Mouse (Mus musculus) heart, adult 18-20 months (tissue): ENCODE measurements around the gene Tmem145. TPM values are rescaled to one million over a fixed set of nuclear protein-coding genes. Genes with fewer than 3 reads are reported as not detected.

Experiments used
- DNase-seq, 2 experiments: peaks; one replicate each; pipeline ENCODE4 v3.0.0; 2021 to 2022; ENCODE audit warnings: mixed read lengths in 1 of 2
- total RNA-seq, 2 experiments: library from RNA; stranded (reverse); gene quantifications; 2 replicates each; pipeline ENCODE4 v1.2.3; 2021

The Tmem145 gene
- total RNA-seq, 2 experiments from 2014 or later: not detected

- no peak for DNase-seq
Observed at GRCm38 (mm10) chr7:25293191-25293739, 12.6 kb upstream of the Tmem145 start.

- no peak for DNase-seq
Observed at GRCm38 (mm10) chr7:25294495-25294894, 11.4 kb upstream of the Tmem145 start.

GRCm38 (mm10) chr7:25294960-25295722, 10.8 kb upstream of the Tmem145 start:
- DNase-seq: no peak

GRCm38 (mm10) chr7:25296945-25297453, 8.9 kb upstream of the Tmem145 start:
- no peak for DNase-seq

GRCm38 (mm10) chr7:25297454-25298325, 8.2 kb upstream of the Tmem145 start, which contains the start of gene Pafah1b3:
Gene Pafah1b3 (minus strand): TSS chr7:25297986.
- peak; percentile 73 to 75 for DNase-seq

GRCm38 (mm10) chr7:25301063-25301462, 4.8 kb upstream of the Tmem145 start, which contains the start of gene Prr19:
Gene Prr19 (plus strand): TSS chr7:25301411.
- no peak for DNase-seq

GRCm38 (mm10) chr7:25303003-25303684, 2.8 kb upstream of the Tmem145 start:
- DNase-seq: no peak

- DNase-seq: no peak
Observed at GRCm38 (mm10) chr7:25303685-25304006, 2.3 kb upstream of the Tmem145 start.

GRCm38 (mm10) chr7:25305481-25305880, 425 bp upstream of the Tmem145 start:
- DNase-seq: no peak

- no peak for DNase-seq
Observed at GRCm38 (mm10) chr7:25306614-25306996, 699 bp downstream of the Tmem145 start.

- DNase-seq: no peak
Observed at GRCm38 (mm10) chr7:25308702-25309318, 2.9 kb downstream of the Tmem145 start.

GRCm38 (mm10) chr7:25309425-25309824, 3.5 kb downstream of the Tmem145 start:
- DNase-seq: no peak

- no peak for DNase-seq
Observed at GRCm38 (mm10) chr7:25311193-25311592, 5.3 kb downstream of the Tmem145 start.

GRCm38 (mm10) chr7:25313325-25313724, 7.4 kb downstream of the Tmem145 start:
- no peak for DNase-seq

- DNase-seq: no peak
Observed at GRCm38 (mm10) chr7:25314606-25315305, 8.8 kb downstream of the Tmem145 start.

GRCm38 (mm10) chr7:25315306-25316041, 9.6 kb downstream of the Tmem145 start:
- DNase-seq: peak in 1 of 2 experiments; percentile 29

- peak; percentile 98 for DNase-seq
Observed at GRCm38 (mm10) chr7:25316532-25317445, 10.9 kb downstream of the Tmem145 start, which contains the start of gene Megf8. Gene Megf8 (plus strand): TSS chr7:25317164.

- DNase-seq: peak; percentile 24 to 38
Observed at GRCm38 (mm10) chr7:25317446-25317999, 11.6 kb downstream of the Tmem145 start.

GRCm38 (mm10) chr7:25322058-25322484, 16.2 kb downstream of the Tmem145 start:
- no peak for DNase-seq
